Mouse (Mus musculus) gastrocnemius, adult 8-10 months (tissue): ENCODE results near the gene Zc3hav1. TPM values are rescaled to one million over a fixed set of nuclear protein-coding genes. Genes with fewer than 3 reads are reported as not detected.

ENCODE experiments used
- DNase-seq, 2 experiments: peaks; one replicate each; pipeline ENCODE4 v3.0.0; 2022; ENCODE audit warnings: low spot score in 2 of 2
- total RNA-seq, 4 experiments: library from RNA; stranded (reverse); gene quantifications; 2 replicates each; pipeline ENCODE4 v1.2.4; 2022

Gene Zc3hav1
- total RNA-seq, 4 experiments from 2014 or later: 5.4 to 7.5 (median 6.2) TPM

DNA sequence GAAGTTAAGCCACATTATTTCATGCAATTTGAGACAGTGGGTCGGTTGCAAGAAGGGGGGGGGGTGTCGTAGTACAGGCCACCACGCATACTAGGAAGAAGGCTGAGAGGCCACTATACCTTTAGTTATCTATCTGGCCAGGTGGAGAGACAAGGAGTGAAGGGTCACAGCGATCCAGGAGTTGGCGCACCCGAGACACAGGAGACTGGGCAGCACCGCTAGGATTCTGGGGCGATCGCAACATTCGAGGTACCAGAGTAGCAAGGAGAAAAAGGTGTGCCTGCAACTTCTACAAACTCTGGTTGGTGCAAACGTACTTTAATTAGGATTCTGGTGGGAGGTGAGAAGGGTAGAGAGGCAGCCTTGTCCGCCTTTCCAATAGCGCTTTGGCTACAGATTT, 1.2 kb downstream of the Zc3hav1 start:
- DNase-seq: no peak

DNA sequence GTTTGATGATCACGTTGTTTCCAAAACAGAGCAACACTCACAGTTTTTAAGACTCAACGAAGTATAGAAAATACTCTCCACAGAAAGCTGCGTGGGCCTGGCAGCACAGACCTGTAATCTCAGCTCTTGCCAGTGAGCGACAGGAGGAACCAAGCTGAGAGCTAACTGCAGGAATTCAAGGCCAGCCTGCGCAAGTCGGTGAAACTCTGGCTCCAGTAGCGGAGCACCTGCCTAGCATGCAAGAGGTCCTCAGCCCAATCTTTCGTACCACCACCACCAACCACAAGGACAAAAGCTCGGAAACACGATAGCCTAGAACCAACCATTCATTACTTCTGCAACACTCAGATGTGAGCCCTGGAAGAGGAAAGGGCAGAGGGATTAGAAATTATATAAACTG, 2.0 kb downstream of the Zc3hav1 start:
- DNase-seq: no peak

DNA sequence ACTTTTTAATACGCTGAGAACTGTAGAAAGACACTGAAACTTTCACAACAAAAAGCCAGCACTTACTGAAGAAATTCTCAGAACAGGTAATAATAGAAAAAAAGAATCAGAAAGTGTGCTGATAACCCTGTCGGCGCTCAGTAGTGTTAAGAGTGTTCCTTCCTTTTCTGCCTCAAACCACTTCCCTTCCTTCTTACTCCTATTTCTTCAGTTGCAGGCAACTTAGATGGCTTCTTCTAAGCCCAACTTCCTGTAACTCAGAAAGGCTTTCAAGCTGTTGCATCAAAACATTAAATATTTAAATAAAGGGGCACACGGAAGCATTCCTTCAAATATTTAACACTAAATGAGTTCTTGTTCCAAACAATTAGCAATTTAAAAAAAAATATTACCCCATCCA, 2.5 kb downstream of the Zc3hav1 start:
- DNase-seq: no peak

DNA sequence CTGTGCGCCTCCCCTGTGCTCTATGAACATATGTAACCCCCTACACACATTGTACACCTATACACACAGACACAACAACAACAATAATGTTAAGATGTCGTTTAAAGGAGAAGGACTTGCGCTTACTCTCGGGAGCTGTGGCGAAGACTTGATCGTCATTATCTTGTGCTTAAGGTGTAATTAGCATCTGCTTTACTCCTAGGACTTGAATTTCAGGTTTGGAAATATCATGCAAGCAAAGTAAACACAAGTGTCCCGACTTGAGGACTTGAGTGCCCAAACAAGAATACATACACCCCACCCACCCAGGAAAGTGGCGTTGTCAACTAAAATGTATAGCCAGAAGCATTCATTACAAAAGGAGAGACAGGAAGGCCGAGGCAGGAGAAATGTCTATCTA, 4.6 kb downstream of the Zc3hav1 start:
- DNase-seq: no peak

DNA sequence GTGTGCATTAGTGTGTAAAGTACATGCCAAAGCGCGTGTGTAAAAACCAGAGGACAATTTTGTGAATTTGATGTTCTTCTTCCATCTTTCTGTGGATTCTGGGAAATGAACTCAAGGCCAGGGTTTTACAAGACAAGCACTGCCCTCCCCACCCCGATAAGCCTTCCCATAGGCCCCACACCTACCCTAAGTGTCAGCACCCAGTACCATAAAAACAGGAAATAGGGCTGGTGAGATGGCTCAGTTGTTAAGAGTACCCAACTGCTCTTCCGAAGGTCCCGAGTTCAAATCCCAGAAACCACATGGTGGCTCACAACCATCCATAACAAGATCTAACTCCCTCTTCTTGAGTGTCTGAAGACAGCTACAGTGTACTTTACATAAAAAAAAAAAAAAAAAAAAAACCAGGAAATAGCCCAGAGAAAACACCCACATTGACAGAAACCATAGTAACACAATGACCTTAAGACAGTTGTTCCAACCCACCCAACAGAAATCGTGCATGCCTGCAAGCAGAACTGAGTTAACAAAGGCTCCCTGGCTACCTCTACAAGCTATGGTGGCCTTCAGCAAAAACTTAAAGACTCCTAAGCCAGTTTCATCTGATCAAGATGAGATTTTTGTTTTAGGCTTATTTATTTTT, 5.5 kb downstream of the Zc3hav1 start:
- DNase-seq: no peak

DNA sequence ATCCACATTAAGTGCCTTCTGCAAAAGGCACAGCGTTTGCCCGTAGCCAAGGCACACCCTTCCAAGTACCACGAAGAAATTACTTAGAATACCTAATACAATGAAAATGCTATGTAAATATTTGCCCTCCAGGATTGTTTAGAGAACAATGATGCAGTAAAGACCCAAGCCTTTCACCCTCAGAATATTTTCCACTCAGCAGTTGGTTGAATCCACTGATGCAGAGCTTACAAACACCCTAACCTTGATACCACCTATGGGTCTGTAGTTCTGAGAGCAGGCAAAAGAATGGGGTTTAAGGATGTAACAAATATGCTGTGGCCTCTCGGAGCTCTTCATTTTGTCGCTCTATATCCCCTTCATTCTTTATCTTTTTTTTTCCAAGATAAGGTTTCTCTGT, 6.5 kb downstream of the Zc3hav1 start:
- no peak for DNase-seq

DNA sequence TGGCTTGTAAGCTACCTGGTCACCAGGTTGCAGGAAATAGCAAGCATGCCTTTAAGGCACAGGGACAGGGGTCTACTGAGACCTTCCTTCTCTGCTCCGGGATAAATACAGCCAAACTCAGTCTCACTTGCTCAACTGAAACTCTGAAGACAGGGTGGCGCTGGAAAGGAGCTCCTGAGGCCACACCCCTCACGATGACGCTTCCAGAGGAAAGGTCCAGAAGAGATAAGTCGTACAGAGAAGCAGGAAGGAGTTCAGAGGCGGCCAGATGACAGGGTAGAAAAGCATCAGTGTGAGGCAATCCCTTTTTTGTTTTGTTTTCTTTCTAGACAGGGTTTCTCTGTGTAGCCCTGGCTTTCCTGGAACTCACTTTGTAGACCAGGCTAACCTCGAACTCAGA, 8.6 kb downstream of the Zc3hav1 start:
- peak in 1 of 2 experiments; percentile 18 for DNase-seq

DNA sequence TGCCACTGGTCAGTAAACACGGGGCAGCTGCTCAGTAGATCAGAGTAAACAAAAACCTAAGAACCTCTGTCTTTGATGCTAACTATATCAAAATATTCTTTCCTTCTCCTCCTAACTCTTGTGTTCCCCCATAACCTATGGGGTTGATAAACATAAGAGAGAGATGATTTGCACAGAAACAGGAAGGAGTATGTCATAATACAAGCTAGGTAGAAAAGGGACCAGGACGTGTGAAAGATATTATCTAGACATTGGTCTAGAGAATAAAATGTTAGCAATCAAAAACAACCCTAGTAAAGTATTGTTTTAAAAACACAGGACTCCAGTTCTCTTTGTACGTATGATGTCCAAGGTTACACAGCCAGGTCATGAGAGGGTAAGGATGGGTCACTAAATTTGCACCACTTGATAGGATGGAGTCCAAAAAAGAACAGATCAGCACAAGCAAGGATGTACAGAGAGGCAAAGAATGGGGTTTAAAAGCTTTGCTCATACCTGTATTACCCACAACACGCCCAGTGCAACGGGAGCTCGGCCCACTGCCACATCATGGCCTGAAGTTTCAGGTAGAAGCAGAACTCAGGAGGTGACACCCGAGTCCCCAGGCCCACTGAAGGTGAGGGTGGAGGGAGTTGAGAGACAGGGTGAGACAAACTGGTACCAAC, 10.3 kb downstream of the Zc3hav1 start:
- no peak for DNase-seq

DNA sequence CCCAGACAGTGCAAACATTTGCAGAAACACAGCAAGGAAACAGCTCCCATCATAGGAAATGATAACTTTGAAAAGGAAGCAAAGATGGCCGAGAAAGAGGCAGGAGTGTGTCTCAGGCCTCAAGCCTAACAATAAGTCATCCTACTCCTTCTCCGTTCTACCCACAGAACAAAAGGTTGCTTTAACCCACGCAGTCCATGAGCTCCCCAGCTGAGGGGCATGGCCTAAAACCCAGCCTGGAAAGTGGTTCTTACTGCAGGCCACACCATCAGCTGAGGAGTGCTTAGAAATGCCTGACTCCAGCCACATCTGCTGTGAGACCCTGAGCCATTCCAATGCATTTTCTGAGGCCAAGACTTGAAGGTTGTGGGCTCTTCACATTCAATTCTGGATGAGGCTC, 10.8 kb downstream of the Zc3hav1 start:
- no peak for DNase-seq

DNA sequence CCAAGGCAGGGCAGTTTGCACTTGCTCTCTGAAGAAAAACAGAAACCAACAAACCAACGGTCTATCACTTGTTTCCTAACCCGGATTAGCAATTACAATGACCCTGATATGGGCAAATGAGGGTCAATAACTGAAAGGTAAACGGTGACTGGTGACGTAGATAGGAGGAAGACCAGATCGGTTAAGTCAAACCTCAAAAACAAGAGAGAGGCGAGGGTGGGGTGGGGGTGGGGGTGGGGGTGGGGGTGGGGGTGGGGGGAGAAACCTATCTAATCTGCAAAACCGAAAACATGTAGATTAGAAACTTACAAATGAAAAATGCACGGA, 11.8 kb downstream of the Zc3hav1 start:
- DNase-seq: no peak

DNA sequence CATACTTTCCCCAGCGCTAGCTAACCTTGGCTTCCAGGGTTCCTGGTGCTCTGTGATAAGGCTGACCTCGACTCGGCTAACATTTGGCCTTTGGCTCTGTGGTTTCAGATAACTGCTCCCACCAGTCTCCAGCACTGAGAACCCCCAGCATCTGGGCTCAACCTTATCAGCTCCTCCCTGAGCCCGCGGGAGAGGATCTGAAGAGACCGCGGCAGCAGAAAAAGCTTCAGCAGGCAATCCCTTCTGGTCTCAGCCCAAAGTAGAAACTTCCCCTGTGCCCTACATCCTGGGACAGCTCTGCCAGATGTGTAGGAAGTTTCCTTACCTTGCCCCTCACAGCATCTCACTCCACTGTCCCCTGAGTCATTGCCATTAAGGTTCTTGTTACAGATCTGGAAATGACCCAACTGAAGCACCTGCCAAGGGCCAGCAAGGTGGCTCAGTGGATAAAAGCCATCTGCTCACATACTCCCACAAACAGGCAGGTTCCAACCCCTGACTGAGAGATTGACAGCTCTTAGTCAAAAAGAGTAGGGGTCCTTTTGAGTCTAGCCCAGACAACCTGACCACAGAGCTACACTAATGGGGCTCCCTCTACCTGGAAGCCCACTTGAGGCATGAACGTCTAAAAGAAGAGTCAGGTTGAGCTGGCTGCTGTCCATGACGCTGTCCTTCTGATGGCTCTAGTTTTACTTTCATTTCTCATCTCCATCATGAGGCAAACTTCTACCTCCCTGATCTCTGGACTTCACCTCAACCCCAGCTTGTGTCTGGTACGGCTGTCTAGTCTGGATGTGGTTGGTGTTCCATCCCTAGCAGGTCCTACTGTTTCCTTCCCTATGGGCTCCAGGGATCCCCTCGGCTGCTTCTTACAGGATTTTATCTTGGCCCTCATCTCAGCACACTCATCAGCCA, 12.4 kb downstream of the Zc3hav1 start:
- DNase-seq: no peak

DNA sequence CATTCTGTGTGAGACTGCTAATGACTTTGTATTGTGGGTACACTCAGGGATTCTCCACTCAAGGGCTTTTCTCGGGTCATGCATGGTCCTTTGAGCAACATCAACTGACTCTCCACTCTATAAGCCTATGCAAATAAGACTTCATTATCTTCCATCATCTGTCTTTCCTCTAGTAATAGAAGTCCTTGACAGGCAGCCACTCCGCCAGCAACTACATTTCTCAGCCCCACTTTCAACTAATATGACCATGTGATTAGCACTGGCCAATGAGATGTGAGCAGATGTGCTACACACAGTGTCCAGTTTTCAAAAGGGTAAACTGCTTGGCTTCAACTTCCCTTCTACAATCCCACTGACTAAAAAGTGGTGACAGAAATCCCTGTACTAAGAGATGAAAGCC, 15.3 kb downstream of the Zc3hav1 start:
- DNase-seq: no peak

DNA sequence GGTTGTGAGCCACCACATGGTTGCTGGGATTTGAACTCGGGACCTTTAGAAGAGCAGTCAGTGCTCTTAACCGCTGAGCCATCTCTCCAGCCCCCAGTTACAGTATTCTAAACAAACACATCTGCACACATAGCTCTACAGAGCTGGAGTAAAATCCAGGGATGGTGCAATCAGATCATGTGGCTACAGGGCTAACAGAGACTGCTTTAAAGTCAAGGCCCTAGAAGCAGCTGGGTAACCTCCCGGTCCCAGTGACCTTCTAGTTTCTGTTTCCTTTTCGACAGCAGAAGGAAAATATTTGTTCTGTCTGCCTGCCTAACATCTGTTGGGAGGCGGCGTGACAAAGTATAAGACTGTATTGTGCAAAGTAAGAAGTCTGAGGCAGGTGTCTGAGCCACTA, 16.5 kb downstream of the Zc3hav1 start:
- DNase-seq: no peak

DNA sequence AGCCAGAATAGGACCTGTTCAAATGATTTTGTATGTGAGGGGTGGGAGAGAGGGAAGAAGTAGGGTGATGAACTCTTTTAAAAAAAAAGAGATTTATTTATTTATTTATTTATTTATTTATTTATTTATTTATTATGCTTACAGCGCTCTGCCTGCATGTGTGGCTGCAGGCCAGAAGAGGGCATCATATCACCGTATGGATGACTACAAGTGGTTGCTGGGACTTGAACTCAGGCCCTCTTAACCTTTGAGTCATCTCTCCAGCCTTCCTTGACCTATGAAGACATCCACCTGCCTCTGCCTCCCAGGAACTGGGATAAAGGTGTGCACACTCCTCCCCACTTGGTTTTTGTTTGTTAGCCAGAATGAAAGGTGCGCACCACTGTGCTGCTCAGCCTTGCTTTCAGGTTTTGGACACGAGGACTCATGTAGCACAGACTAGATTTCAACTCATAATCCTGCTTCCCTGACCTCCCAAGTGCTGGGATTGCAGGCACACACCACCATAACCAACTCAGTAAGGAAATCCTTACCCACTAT, 17.2 kb downstream of the Zc3hav1 start:
- no peak for DNase-seq

DNA sequence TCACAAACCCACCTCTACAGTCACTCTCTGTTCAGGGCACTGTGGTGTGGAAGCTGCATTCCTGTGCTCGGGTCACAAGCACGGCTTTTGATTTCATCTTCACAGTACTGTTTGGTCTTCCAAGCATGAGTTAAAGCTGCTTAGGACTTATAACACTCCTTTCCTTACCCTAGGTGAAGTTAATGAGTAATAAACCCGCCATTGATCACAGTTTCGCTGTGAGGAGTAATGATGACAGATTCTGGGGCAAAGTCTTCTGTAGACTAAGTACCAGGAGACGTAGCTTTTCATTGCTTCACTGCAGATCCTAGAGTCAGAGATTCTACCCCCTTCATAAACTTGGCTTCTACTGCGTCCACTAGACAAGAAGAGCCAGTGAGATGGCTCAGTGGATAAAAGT, 19.1 kb downstream of the Zc3hav1 start:
- no peak for DNase-seq

DNA sequence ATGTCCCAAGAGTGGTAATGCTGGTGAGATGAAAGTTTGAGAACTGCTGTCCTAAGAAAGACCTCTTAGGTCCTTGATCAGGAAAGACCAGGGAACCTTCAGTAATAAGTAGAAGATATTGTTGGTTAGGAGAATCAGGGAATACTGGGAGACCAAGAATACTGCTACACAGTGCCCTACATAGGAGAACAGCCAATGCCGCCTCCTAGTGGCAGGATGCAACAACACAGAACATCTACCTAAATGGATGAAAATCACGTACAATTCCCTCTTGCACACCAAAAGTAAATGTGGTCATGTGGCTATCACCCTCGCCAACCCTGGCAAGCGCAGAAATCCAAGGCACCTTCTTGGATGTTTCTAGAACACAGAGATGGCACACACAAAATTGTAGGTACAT, 27.8 kb downstream of the Zc3hav1 start:
- DNase-seq: no peak

DNA sequence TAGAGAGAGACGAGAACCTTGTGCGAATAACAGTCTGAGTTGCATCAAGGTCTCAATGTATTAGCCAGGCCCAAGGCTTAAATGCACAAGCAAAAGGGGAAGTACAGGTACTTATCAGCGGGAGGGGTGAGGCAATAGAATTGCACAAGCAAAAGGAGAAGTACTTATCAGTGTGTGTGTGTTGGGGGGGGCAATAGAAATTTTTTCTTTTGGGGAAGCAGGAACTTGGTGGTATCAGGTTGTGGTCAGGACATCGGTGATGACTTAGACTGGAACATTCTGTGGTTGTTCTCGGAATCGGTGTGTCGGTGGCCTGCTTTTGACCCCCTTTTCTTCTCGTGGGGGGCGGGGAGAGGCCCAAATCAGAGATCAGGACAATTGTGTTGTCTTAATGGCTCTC, 33.8 kb downstream of the Zc3hav1 start:
- DNase-seq: no peak

DNA sequence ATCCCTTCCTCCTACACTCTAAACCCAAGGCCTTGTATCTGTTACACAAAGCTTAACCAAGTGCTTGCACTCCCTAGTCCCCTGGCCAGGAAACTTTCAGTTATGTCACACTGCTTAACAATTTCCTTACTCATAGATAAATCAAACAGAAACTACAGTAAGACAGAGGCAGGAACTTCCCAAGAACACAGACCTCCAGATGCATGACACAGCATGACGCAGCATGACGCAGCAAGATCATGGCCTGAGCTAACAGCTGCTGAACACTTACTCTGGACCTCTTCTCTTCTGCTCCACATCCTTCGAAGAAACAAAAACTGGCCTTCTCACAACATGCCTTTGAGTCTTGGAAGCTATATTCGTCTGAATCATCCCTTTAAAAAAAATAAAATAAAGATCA, 38.4 kb downstream of the Zc3hav1 start:
- no peak for DNase-seq

DNA sequence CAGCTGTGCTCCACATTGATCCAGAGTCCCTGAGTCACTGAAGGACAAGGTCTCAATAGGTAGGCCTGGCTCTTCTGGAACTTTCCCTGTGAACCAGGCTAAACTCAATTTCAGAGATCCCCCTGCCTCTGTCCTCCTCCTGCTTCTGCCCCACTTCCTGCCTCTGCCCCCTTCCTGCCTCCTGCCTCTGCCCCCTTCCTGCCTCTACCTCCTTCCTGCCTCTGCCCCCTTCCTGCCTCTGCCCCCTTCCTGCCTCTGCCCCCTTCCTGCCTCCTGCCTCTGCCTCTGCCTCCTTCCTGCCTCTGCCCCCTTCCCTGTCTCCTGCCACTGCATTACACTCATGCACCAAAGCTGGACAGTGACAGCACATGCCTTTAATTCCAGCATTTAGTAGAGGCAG, 44.7 kb downstream of the Zc3hav1 start:
- DNase-seq: no peak

DNA sequence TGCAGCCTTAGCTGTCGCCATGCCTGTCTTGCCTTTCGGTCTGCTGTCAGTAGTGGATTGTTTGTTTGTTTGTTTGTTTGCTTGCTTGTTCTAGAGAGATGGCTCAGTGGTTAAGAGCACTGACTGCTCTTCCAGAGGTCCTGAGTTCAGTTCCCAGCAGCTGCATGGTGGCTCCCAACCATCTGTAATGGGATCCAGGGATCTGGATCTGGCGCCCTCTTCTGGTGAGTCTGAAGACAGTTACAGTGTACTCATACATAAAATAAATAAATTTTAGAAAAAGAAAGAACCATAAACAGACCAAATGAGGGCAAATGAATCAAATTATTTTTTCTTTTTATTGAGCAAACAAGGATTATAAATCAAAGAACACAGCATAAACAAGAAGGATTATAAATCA, 49.4 kb downstream of the Zc3hav1 start:
- no peak for DNase-seq

DNA sequence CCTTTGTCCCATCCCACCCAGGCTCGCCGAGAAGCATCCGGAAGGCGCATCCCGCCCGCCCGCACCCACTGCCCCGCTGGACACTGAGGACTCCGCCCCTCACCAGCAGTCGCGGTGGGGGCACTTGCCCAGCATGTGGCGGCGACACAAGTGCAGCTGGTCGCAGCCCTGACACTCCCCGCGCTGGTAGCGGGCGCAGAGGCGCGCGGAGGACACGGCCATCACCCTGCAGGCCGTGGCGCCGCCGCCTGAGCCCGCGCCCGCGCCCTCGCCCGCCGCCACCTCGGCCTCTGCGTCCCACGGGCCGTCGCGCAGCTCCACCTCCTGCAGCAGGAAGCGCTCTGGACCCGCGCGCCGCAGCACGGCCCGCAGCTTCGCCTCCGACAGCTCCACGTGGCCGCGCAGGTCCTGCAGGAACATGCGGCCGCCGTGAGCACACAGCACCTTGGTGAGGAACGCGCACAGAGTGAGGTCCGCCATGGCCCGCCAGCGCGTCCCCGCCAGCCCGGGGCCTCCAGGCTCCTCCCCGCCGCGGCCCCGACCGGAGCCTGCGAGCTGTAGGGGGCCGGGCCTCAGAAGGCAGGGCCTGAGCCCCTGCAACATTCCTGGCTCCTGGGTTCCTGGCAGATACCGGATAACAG, 55.5 kb downstream of the Zc3hav1 start, which contains the start of gene Zc3hav1l:
Zc3hav1l (minus strand) TSS at position 499 of the 641 bp plus-strand sequence.
- peak; percentile 21 to 32 for DNase-seq

DNA sequence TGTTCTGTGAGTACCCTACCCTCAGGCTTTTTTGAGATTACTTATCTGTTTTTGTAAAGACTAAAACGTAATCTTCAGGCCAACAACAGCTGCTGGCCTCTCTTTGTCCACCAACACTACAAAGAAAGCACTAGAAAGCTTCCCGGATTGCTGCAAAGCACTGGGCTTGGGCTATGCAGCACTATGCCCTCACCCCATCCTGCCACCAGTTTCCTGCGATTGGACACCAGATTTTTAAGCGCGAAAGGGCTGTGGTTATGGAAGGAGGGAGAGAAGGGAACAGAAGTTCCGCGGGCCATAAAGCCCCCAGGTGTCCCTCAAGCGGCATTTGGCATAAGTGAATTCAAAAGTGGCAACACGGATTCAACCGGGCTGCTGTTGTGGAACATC, 56.2 kb downstream of the Zc3hav1 start:
- no peak for DNase-seq
